9 mouse cellular contexts compared by ENCODE assay signal in the genomic region with DNA sequence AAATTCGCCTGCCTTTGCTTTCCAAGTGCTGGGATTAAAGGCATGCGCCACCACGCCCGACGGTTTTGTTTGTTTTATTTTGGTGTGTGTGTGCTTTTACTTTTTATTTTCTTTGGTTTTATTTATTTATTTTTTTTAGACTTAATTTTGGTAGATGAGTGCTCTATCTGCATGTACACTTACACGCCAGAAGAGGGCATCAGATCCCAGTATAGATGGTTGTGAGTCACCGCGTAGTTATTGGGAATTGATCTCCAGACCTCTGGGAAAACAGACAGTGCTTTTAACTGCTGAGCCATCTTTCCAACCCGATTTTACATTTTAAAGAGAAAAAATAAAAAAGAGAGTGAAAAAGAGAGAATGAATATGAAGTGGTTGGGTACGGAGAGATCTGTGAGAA. TPM values are rescaled to one million over a fixed set of nuclear protein-coding genes. Genes with fewer than 3 reads are reported as not detected.
DNase-seq lines count a peak whose midpoint lies in the region; ATAC-seq and TF ChIP-seq lines count a peak whose summit lies in the region.
"Had no signal": no experiment of that assay in that cellular context is flagged by ENCODE, and none has a peak within 500 bp of the region (broad histone marks: within the 10 kb centered on the region; RNA-seq: fewer than 3 reads in every experiment).

No protein-coding gene starts in this region.

- TF ChIP-seq POLR2A in limb, embryonic 14.5 days (IDR thresholded peaks at IDR 0.05; ENCODE audit: borderline replicate concordance, extremely low read depth, insufficient read depth, insufficient read length): no peak

- no peak overlapping the region for H3K4me2 ChIP-seq in limb, embryonic 14.5 days (replicated peaks; ENCODE audit: low read depth, low read length, severe bottlenecking)

- H3K9ac ChIP-seq in limb, embryonic 14.5 days (ENCODE audit: low read depth, low read length, severe bottlenecking): no peak overlapping the region

- H3K9me3 ChIP-seq in limb, embryonic 14.5 days (ENCODE audit: control insufficient read depth, low read length): no peaks in the 10 kb centered on the region

- no peaks in the 10 kb centered on the region for H3K27me3 ChIP-seq in limb, embryonic 14.5 days (ENCODE audit: control insufficient read depth, insufficient read depth, low read length)

- no peaks in the 10 kb centered on the region for H3K36me3 ChIP-seq in limb, embryonic 14.5 days (ENCODE audit: control insufficient read depth, insufficient read depth, low read length)

- no peak overlapping the region for H3K4me3 ChIP-seq in left cerebral cortex, adult 2 months
- 0 out of 2 replicates have a peak overlapping the region, but pooled peaks have one; percentile 10 for H3K4me3 ChIP-seq in limb, embryonic 14.5 days (replicated peaks; ENCODE audit: low read length)

- ATAC-seq in limb, embryonic 14.5 days (ENCODE audit: low FRiP score, low read depth): no peak

- intact Hi-C loops in left cerebral cortex, adult 2 months (cut with DNase I): loop anchor here (5.0 kb wide), 1 partner anchor 385 kb away; no protein-coding TSS in a partner anchor
- intact Hi-C loops in left cerebral cortex, postnatal 10 days (cut with DNase I): no loop called here
- intact Hi-C loops in gastrocnemius, postnatal 36 days (cut with DNase I): no loop called here

- TF ChIP-seq CTCF in left cerebral cortex, adult 2 months (IDR thresholded peaks at IDR 0.05): peak; percentile 51

- peak; percentile 10 for DNase-seq in adrenal gland, postnatal 14 days
- no peak for DNase-seq in adrenal gland, adult 2 months
- DNase-seq in left cerebral cortex, adult 2 months (ENCODE audit: extremely low spot score in 1 of 2, low spot score in 2 of 2): no peak
- DNase-seq in left cerebral cortex, postnatal 10 days (ENCODE audit: extremely low spot score in 1 of 2, low spot score in 2 of 2): no peak
- DNase-seq in brain, adult 2 months (ENCODE audit: low read depth, low spot score): peak; percentile 25
- peak; percentile 6 for DNase-seq in limb, embryonic 14.5 days (ENCODE audit: low spot score)
- DNase-seq in gastrocnemius, postnatal 36 days: no peak
- no peak for DNase-seq in spleen, postnatal 10 days (ENCODE audit: low spot score in 2 of 2)
- DNase-seq: right cerebral cortex, postnatal 4 days had no signal

- no peaks in the 10 kb centered on the region for H3K4me1 ChIP-seq in limb, embryonic 14.5 days (ENCODE audit: control insufficient read depth, insufficient read depth, low read length)

- 26% methylated on average over 10 of the region's 10 CpGs for WGBS in limb, embryonic 14.5 days

- no peak overlapping the region for H3K27ac ChIP-seq in left cerebral cortex, adult 2 months
- H3K27ac ChIP-seq in limb, embryonic 14.5 days (replicated peaks; ENCODE audit: low read depth, low read length): no peak overlapping the region

RNA-seq across cellular contexts. Expression of a gene that starts 36.4 kb away (rescaled TPM):
- 32.9 and 33.6 TPM in 2 replicates for total RNA-seq in adrenal gland, postnatal 14 days (2021)
- 10 to 100 TPM; 37.6 to 46.7 TPM for total RNA-seq in adrenal gland, adult 2 months (2021)
- 2.9 and 3.3 TPM in 2 replicates for polyA plus RNA-seq in adrenal gland, adult 2 months (2012; rRNA removed)
- total RNA-seq in left cerebral cortex, adult 2 months (2021): 10 to 100 TPM; 71.9 to 79.8 TPM
- total RNA-seq in left cerebral cortex, postnatal 10 days (2021): 10 to 100 TPM; 51.7 to 61.3 TPM
- polyA plus RNA-seq in limb, embryonic 14.5 days (2012; rRNA removed): 24.5 and 34.9 TPM in 2 replicates
- 37.9 and 40.3 TPM in 2 replicates for polyA plus RNA-seq in limb, embryonic 14.5 days (2014; fragmentation: Nextera tagmentation; extraction: Ambion mirVana)
- total RNA-seq in gastrocnemius, postnatal 36 days (2021): 1 to 10 TPM; 5.6 to 6.4 TPM

Comparison
In these comparisons a context has a peak if more than half of its experiments do, and no peak if none do; other contexts are left out.
1. DNase-seq: peak in adrenal gland, postnatal 14 days (single experiment), brain, adult 2 months (single experiment) and limb, embryonic 14.5 days (single experiment); none in adrenal gland, adult 2 months (single experiment), left cerebral cortex, adult 2 months (0 of 2), left cerebral cortex, postnatal 10 days (0 of 2), gastrocnemius, postnatal 36 days (0 of 2) and spleen, postnatal 10 days (0 of 2).